Mouse (Mus musculus): Measurements from ENCODE around the gene Smyd3. TPM values are rescaled to one million over a fixed set of nuclear protein-coding genes. Genes with fewer than 3 reads are reported as not detected.

The Smyd3 gene
- polyA plus RNA-seq, 1 experiment from 2014 or later: 3.7 TPM

GRCm38 (mm10) chr1:178992503-178992902 is 525.3 kb downstream of the Smyd3 start:
- Histone ChIP-seq H3K27ac (no peak overlapping the region), H3K36me3 (ENCODE audit: inconsistent target) (no peaks in the 10 kb centered on the region), H3K4me3 (ENCODE audit: inconsistent target) (no peak overlapping the region), H3K79me2 (ENCODE audit: inconsistent target) (no peaks in the 10 kb centered on the region)
- WGBS (ENCODE audit: missing documents): 84% methylated on average over 3 of the region's 3 CpGs

- no peak overlapping the region for H3K27ac ChIP-seq
- no peak overlapping the region for H3K4me3 ChIP-seq (ENCODE audit: inconsistent target)
- H3K36me3 ChIP-seq (ENCODE audit: inconsistent target): no peaks in the 10 kb centered on the region
- H3K79me2 ChIP-seq (ENCODE audit: inconsistent target): no peaks in the 10 kb centered on the region
- 29% methylated on average over 4 of the region's 4 CpGs for WGBS (ENCODE audit: missing documents)
Measured at GRCm38 (mm10) chr1:178991470-178991869, 526.4 kb downstream of the Smyd3 start.

GRCm38 (mm10) chr1:178991045-178991444 is 526.8 kb downstream of the Smyd3 start:
- WGBS (ENCODE audit: missing documents): 95% methylated on average over 6 of the region's 6 CpGs
- Histone ChIP-seq H3K36me3 (ENCODE audit: inconsistent target) (no peaks in the 10 kb centered on the region), H3K4me3 (ENCODE audit: inconsistent target) (no peak overlapping the region), H3K27ac (no peak overlapping the region), H3K79me2 (ENCODE audit: inconsistent target) (no peaks in the 10 kb centered on the region)

GRCm38 (mm10) chr1:178989485-178989884 is 528.4 kb downstream of the Smyd3 start:
- no peaks in the 10 kb centered on the region for H3K36me3 ChIP-seq (ENCODE audit: inconsistent target)
- 90% methylated on average over 4 of the region's 4 CpGs for WGBS (ENCODE audit: missing documents)
- no peak overlapping the region for H3K4me3 ChIP-seq (ENCODE audit: inconsistent target)
- H3K79me2 ChIP-seq (ENCODE audit: inconsistent target): no peaks in the 10 kb centered on the region
- H3K27ac ChIP-seq: no peak overlapping the region

DNA sequence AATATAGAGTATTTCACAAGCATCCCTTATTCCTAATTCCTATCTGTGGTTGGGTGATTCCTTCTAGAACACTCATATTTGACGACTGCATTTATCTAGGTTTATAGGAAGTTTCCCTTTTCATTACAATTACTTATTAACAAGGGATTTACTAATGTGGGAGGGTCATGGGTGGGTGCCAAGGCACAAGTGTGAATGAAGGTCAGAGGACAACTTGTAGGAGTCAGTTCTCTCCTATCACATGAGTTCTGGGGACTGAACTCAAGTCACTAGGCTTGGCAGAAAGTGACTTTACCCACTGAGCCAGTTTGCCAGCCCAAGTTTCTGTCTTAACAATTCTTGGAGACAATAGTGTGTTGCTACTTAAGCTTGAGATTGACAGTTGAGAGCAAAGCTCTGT is 529.7 kb downstream of the Smyd3 start:
- H3K79me2 ChIP-seq (ENCODE audit: inconsistent target): no peaks in the 10 kb centered on the region
- 47% methylated on average over 1 of the region's 1 CpGs for whole genome bisulfite sequencing (ENCODE audit: missing documents)
- H3K27ac ChIP-seq: no peak overlapping the region
- no peak overlapping the region for H3K4me3 ChIP-seq (ENCODE audit: inconsistent target)
- H3K36me3 ChIP-seq (ENCODE audit: inconsistent target): no peaks in the 10 kb centered on the region

GRCm38 (mm10) chr1:178981641-178982040 is 536.2 kb downstream of the Smyd3 start:
- no peaks in the 10 kb centered on the region for H3K36me3 ChIP-seq (ENCODE audit: inconsistent target)
- H3K27ac ChIP-seq: no peak overlapping the region
- 82% methylated on average over 5 of the region's 5 CpGs for WGBS (ENCODE audit: missing documents)
- no peaks in the 10 kb centered on the region for H3K79me2 ChIP-seq (ENCODE audit: inconsistent target)
- H3K4me3 ChIP-seq (ENCODE audit: inconsistent target): no peak overlapping the region

GRCm38 (mm10) chr1:178980185-178980584 is 537.7 kb downstream of the Smyd3 start:
- no peaks in the 10 kb centered on the region for H3K36me3 ChIP-seq (ENCODE audit: inconsistent target)
- H3K79me2 ChIP-seq (ENCODE audit: inconsistent target): no peaks in the 10 kb centered on the region
- no peak overlapping the region for H3K4me3 ChIP-seq (ENCODE audit: inconsistent target)
- H3K27ac ChIP-seq: no peak overlapping the region

DNA sequence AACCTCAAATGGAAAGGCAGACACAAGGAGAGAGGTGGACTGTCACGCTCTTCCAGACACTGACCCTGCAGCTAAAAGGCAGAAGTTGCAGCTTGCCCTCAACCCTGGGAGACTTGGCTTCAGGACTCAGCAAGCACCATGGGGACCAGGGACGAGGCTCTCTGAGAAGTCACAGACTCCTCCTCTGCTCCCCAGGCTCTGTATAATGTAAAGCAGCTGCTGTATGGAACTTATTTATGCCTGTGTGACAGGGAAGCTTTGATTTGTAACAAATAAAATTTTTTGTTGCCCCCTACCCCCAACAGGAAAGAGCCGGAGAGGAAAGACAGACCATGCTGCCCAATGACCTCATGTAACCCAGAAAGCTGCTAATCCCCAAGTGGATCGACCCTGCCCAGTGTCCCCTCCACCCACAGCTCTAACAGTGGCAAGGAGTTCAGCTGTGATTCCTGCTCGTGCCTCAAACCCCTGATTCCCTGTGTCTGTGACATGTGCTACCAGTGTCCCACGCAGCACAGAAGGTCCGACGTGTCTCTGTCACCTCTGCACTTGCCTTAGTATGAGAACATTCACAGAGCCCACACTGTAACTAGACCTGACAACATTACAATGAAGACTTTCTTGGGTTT is 539.1 kb downstream of the Smyd3 start:
- Histone ChIP-seq H3K4me3 (ENCODE audit: inconsistent target) (no peak overlapping the region), H3K27ac (no peak overlapping the region), H3K79me2 (ENCODE audit: inconsistent target) (no peaks in the 10 kb centered on the region), H3K36me3 (ENCODE audit: inconsistent target) (no peaks in the 10 kb centered on the region)
- WGBS (ENCODE audit: missing documents): 95% methylated on average over 7 of the region's 8 CpGs

DNA sequence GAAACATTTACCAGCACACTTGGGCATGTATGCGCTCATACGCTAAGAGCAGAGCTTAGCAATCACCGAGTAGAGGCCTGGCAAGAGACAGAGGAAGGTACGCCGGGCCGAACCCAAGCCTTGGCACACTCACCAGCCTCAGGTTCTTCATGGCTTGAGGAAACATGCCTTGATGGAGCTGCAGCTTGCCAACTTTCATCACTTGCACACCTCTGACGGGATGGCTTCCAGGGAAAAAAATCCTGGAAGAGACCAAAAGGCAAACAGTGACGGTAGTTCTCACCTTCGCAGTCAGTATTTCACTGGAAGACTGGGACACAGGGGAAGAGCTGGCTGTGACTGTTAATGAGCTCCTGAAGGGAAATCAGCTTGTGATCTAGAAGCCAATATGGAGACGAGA is 545.8 kb downstream of the Smyd3 start:
- H3K4me3 ChIP-seq (ENCODE audit: inconsistent target): no peak overlapping the region
- H3K36me3 ChIP-seq (ENCODE audit: inconsistent target): no peaks in the 10 kb centered on the region
- no peaks in the 10 kb centered on the region for H3K79me2 ChIP-seq (ENCODE audit: inconsistent target)
- H3K27ac ChIP-seq: no peak overlapping the region
- 93% methylated on average over 10 of the region's 10 CpGs for WGBS (ENCODE audit: missing documents)

DNA sequence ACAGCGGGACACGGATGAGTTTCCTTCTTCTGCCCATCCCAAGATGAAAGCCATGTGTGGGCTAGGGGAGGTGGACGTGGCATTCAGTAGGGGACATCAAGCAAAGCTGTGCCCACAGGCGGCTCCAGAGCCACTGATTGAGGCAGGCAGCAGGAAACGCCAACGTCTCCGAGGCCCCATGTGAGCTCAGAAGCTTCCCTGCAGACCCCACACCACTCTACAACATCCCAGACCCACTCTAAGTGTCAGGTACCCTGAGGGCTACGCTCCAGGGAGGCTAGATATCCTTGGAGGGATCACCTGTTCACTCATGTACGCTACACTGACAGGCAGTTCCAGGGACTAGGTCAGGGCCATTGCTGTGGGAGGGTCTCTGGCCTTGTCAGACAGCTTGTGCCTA is 556.2 kb downstream of the Smyd3 start:
- H3K27ac ChIP-seq: no peak overlapping the region
- no peaks in the 10 kb centered on the region for H3K79me2 ChIP-seq (ENCODE audit: inconsistent target)
- no peaks in the 10 kb centered on the region for H3K36me3 ChIP-seq (ENCODE audit: inconsistent target)
- no peak overlapping the region for H3K4me3 ChIP-seq (ENCODE audit: inconsistent target)
- WGBS (ENCODE audit: missing documents): 85% methylated on average over 9 of the region's 9 CpGs

- H3K79me2 ChIP-seq (ENCODE audit: inconsistent target): no peaks in the 10 kb centered on the region
- H3K27ac ChIP-seq: no peak overlapping the region
- H3K4me3 ChIP-seq (ENCODE audit: inconsistent target): no peak overlapping the region
- 54% methylated on average over 7 of the region's 7 CpGs for WGBS (ENCODE audit: missing documents)
- H3K36me3 ChIP-seq (ENCODE audit: inconsistent target): no peaks in the 10 kb centered on the region
Measured at GRCm38 (mm10) chr1:178960015-178960559, 557.8 kb downstream of the Smyd3 start.

- 96% methylated on average over 4 of the region's 4 CpGs for WGBS (ENCODE audit: missing documents)
- no peak overlapping the region for H3K4me3 ChIP-seq (ENCODE audit: inconsistent target)
Measured at GRCm38 (mm10) chr1:178958641-178959040, 559.2 kb downstream of the Smyd3 start.

DNA sequence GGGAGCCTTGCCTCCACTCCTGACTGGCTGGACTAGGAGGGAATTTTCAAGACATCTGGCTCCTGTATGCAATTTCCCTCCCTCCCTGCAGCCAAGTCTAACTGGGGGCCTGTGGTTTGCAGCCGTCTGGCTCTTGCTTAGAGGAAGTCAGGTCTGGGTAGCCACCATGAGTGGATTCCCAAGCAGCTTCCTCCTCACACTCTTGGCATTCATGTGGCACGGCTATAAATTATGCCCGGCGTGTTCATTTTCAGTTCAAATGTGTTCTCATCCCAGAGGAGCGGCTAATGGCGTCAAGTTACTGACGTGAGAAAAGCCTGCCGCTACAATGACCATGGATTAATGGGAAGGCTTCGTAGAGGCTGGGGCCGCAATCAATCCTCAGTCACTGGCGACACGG is 564.9 kb downstream of the Smyd3 start:
- WGBS (ENCODE audit: missing documents): 31% methylated on average over 12 of the region's 12 CpGs
- Histone ChIP-seq H3K27ac (no peak overlapping the region), H3K4me3 (ENCODE audit: inconsistent target) (no peak overlapping the region), H3K79me2 (ENCODE audit: inconsistent target) (no peaks in the 10 kb centered on the region), H3K36me3 (ENCODE audit: inconsistent target) (no peaks in the 10 kb centered on the region)

More at GRCm38 (mm10) chr1:178958641-178959040, 559.2 kb downstream of the Smyd3 start:
- no peaks in the 10 kb centered on the region for H3K36me3 ChIP-seq (ENCODE audit: inconsistent target)
- no peaks in the 10 kb centered on the region for H3K79me2 ChIP-seq (ENCODE audit: inconsistent target)
- H3K27ac ChIP-seq: no peak overlapping the region

DNA sequence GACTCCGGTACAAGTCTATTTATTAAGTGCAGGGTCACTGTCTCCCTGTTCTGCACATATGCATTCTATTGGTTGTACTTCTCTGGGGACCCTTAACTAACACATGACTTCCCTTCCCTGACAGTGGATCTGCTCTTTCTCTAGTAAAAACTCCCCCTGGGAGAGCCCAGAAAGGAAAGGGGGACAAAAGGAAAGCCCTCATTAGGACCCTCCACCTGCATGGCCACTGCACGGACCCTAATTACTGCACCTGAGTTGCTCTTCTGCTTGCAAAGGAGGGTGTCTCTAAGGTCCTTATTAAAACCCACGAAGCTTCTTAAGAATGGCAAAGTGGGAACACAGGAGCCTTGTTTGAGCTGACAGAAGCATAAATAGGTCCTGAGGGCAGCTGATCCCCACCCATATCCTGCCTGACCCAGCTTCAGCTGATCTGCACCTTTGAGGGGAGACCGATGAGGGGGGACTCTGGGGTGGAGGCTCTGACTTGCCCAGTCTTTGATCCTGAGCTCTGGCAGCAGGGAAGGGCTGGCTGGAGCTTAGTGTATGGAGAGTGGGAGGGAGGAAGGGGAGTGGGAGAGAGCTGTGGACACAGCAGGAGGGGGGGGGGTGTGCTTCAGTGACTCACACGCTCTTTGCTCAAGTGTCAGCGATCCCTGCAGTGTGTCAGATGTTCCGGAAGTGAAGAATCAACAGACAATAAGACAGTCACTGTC is 575.4 kb downstream of the Smyd3 start:
- Histone ChIP-seq H3K27ac (no peak overlapping the region), H3K79me2 (ENCODE audit: inconsistent target) (no peaks in the 10 kb centered on the region), H3K4me3 (ENCODE audit: inconsistent target) (no peak overlapping the region), H3K36me3 (ENCODE audit: inconsistent target) (no peaks in the 10 kb centered on the region)
- WGBS (ENCODE audit: missing documents): 62% methylated on average over 6 of the region's 7 CpGs

DNA sequence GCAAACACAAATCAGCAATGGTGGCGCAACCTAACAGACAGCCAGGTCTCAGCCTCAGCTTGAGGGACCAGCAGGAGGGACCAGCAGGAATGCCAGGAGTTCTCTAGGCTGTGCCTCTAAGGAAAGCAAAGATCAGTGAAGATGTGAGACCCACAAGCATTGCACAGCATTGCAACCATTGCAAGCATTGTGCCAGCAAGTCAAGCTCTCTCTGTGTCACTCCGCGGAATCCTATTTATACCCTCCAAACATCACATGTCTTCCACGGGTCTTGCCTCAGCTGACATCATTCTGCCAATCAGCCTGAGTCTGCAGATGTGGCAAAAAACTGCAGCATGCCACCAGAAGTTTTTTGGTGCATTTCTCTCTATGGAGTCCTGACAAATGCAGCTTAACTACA is 577.5 kb downstream of the Smyd3 start:
- WGBS (ENCODE audit: missing documents): 84% methylated on average over 4 of the region's 4 CpGs
- Histone ChIP-seq H3K36me3 (ENCODE audit: inconsistent target) (no peaks in the 10 kb centered on the region), H3K79me2 (ENCODE audit: inconsistent target) (no peaks in the 10 kb centered on the region), H3K27ac (no peak overlapping the region), H3K4me3 (ENCODE audit: inconsistent target) (no peak overlapping the region)

Measured in macrophage (primary cell).